34 mouse cellular contexts compared by ENCODE assay signal in genomic region chr6:145061361-145061760, GRCm38 (mm10).
"Had no signal": no experiment of that assay in that cellular context is flagged by ENCODE, and none has a peak within 500 bp of the region (broad histone marks: within the 10 kb centered on the region; RNA-seq: fewer than 3 reads in every experiment).

No protein-coding gene starts in this region.

- H3K4me2 ChIP-seq: heart, embryonic 11.5 days; heart, embryonic 12.5 days; heart, embryonic 13.5 days; heart, embryonic 15.5 days; hindbrain, embryonic 12.5 days; hindbrain, embryonic 13.5 days; hindbrain, embryonic 14.5 days; hindbrain, embryonic 15.5 days; intestine, embryonic 15.5 days had no signal

- H3K36me3 ChIP-seq: heart, embryonic 12.5 days; heart, embryonic 13.5 days; heart, embryonic 15.5 days; hindbrain, embryonic 12.5 days; hindbrain, embryonic 13.5 days; hindbrain, embryonic 15.5 days; intestine, embryonic 15.5 days had no signal

- ATAC-seq: hindbrain, embryonic 16.5 days; hindbrain, postnatal 0 days; inflammation-experienced regulatory T-cells, adult 6 months; intestine, embryonic 15.5 days; intestine, embryonic 16.5 days; intestine, postnatal 0 days had no signal

- H3K4me3 ChIP-seq: heart, embryonic 12.5 days; heart, embryonic 13.5 days; heart, embryonic 15.5 days; hindbrain, embryonic 10.5 days; hindbrain, embryonic 12.5 days; hindbrain, embryonic 13.5 days; hindbrain, embryonic 15.5 days; intestine, embryonic 15.5 days; layer of hippocampus, adult 2 months; left cerebral cortex, adult 2 months had no signal

- H3K27me3 ChIP-seq: heart, embryonic 12.5 days; heart, embryonic 13.5 days; heart, embryonic 15.5 days; hindbrain, embryonic 12.5 days; hindbrain, embryonic 13.5 days; hindbrain, embryonic 15.5 days; intestine, embryonic 15.5 days had no signal

- H3K9ac ChIP-seq: heart, embryonic 12.5 days; heart, embryonic 13.5 days; heart, embryonic 15.5 days; hindbrain, embryonic 12.5 days; hindbrain, embryonic 13.5 days; hindbrain, embryonic 14.5 days; hindbrain, embryonic 15.5 days; intestine, embryonic 15.5 days had no signal

- DNase-seq: heart, postnatal 10 days; heart, postnatal 14 days; heart, postnatal 36 days; heart, postnatal 4 days; kidney, adult 11 months; kidney, adult 18-20 months; kidney, adult 2 months; kidney, adult 8-10 months; kidney, adult 9 months; kidney, postnatal 10 days; kidney, postnatal 14 days; kidney, postnatal 25 days; kidney, postnatal 36 days; kidney, postnatal 4 days; layer of hippocampus, adult 9-11 months; layer of hippocampus, postnatal 36 days had no signal

- H3K9me3 ChIP-seq: heart, embryonic 12.5 days; heart, embryonic 13.5 days; heart, embryonic 15.5 days; hindbrain, embryonic 10.5 days; hindbrain, embryonic 12.5 days; hindbrain, embryonic 13.5 days; hindbrain, embryonic 15.5 days; intestine, embryonic 15.5 days had no signal

- H3K4me1 ChIP-seq: heart, embryonic 12.5 days; heart, embryonic 13.5 days; heart, embryonic 15.5 days; hindbrain, embryonic 13.5 days; hindbrain, embryonic 15.5 days; intestine, embryonic 15.5 days had no signal

- H3K27ac ChIP-seq: heart, embryonic 13.5 days; heart, embryonic 15.5 days; hindbrain, embryonic 10.5 days; hindbrain, embryonic 12.5 days; hindbrain, embryonic 13.5 days; hindbrain, embryonic 14.5 days; hindbrain, embryonic 15.5 days; hindbrain, postnatal 0 days; intestine, embryonic 15.5 days; kidney, postnatal 0 days; layer of hippocampus, adult 2 months; left cerebral cortex, adult 2 months had no signal
